Mouse (Mus musculus): ENCODE results near the gene Gm10563. TPM values are rescaled to one million over a fixed set of nuclear protein-coding genes. Genes with fewer than 3 reads are reported as not detected.

The Gm10563 gene
- polyA plus RNA-seq, 1 experiment from 2014 or later = not detected

- H3K9ac ChIP-seq (ENCODE audit: low read depth, low read length) = no peak overlapping the region
- H3K27me3 ChIP-seq (ENCODE audit: insufficient read depth, low read length) = no peaks in the 10 kb centered on the region
- H3K4me1 ChIP-seq (replicated peaks; ENCODE audit: insufficient read depth, low read length) = no peaks in the 10 kb centered on the region
- H3K4me3 ChIP-seq (replicated peaks; ENCODE audit: low read depth, low read length) = no peak overlapping the region
- no peak for DNase-seq (ENCODE audit: low spot score)
- H3K9me3 ChIP-seq (replicated peaks; ENCODE audit: low read length) = no peaks in the 10 kb centered on the region
- TF ChIP-seq CTCF (IDR thresholded peaks at IDR 0.05; ENCODE audit: low read depth) = no peak
- no peak for ATAC-seq (replicated peaks; ENCODE audit: low FRiP score, low read depth)
- H3K27ac ChIP-seq = no peak overlapping the region
- no peak overlapping the region for H3K4me2 ChIP-seq (ENCODE audit: low read length)
- 86% methylated on average over 5 of the region's 5 CpGs for WGBS
- peaks cover 37% of the 10 kb centered on the region for H3K36me3 ChIP-seq (ENCODE audit: insufficient read depth, low read length)
Observed at GRCm38 (mm10) chr4:155589356-155589755, 55.9 kb downstream of the Gm10563 start.

GRCm38 (mm10) chr4:155582279-155582905, 62.8 kb downstream of the Gm10563 start:
- no peak for TF ChIP-seq CTCF (IDR thresholded peaks at IDR 0.05; ENCODE audit: low read depth)
- no peak overlapping the region for H3K9ac ChIP-seq (ENCODE audit: low read depth, low read length)
- DNase-seq (ENCODE audit: low spot score) (no peak), ATAC-seq (replicated peaks; ENCODE audit: low FRiP score, low read depth) (no peak; the same call in 1 of the 2 replicates)
- no peaks in the 10 kb centered on the region for H3K27me3 ChIP-seq (ENCODE audit: insufficient read depth, low read length)
- no peak overlapping the region for H3K4me2 ChIP-seq (ENCODE audit: low read length)
- H3K4me3 ChIP-seq (replicated peaks; ENCODE audit: low read depth, low read length) = no peak overlapping the region
- H3K4me1 ChIP-seq (replicated peaks; ENCODE audit: insufficient read depth, low read length) = no peaks in the 10 kb centered on the region
- H3K27ac ChIP-seq = no peak overlapping the region
- 83% methylated on average over 6 of the region's 6 CpGs for WGBS
- H3K36me3 ChIP-seq (ENCODE audit: insufficient read depth, low read length) = peaks cover 31% of the 10 kb centered on the region
- no peaks in the 10 kb centered on the region for H3K9me3 ChIP-seq (replicated peaks; ENCODE audit: low read length)

GRCm38 (mm10) chr4:155580420-155580819, 64.8 kb downstream of the Gm10563 start:
- peaks cover 26% of the 10 kb centered on the region for H3K36me3 ChIP-seq (ENCODE audit: insufficient read depth, low read length)
- H3K9ac ChIP-seq (ENCODE audit: low read depth, low read length) = no peak overlapping the region
- no peaks in the 10 kb centered on the region for H3K27me3 ChIP-seq (ENCODE audit: insufficient read depth, low read length)
- DNase-seq (ENCODE audit: low spot score) (peak; percentile 61), ATAC-seq (replicated peaks; ENCODE audit: low FRiP score, low read depth) (no peak)
- H3K4me1 ChIP-seq (replicated peaks; ENCODE audit: insufficient read depth, low read length) = no peaks in the 10 kb centered on the region
- no peak overlapping the region for H3K4me2 ChIP-seq (ENCODE audit: low read length)
- no peaks in the 10 kb centered on the region for H3K9me3 ChIP-seq (replicated peaks; ENCODE audit: low read length)
- no peak overlapping the region for H3K27ac ChIP-seq
- TF ChIP-seq CTCF (IDR thresholded peaks at IDR 0.05; ENCODE audit: low read depth) = peak; percentile 81
- no peak overlapping the region for H3K4me3 ChIP-seq (replicated peaks; ENCODE audit: low read depth, low read length)
- WGBS = 28% methylated on average over 1 of the region's 1 CpGs

- Histone ChIP-seq H3K27me3 (ENCODE audit: insufficient read depth, low read length) (no peaks in the 10 kb centered on the region), H3K36me3 (ENCODE audit: insufficient read depth, low read length) (peaks cover 11% of the 10 kb centered on the region), H3K27ac (no peak overlapping the region), H3K9me3 (replicated peaks; ENCODE audit: low read length) (no peaks in the 10 kb centered on the region), H3K4me1 (replicated peaks; ENCODE audit: insufficient read depth, low read length) (no peaks in the 10 kb centered on the region), H3K4me3 (replicated peaks; ENCODE audit: low read depth, low read length) (no peak overlapping the region), H3K4me2 (ENCODE audit: low read length) (no peak overlapping the region), H3K9ac (ENCODE audit: low read depth, low read length) (no peak overlapping the region)
- 83% methylated on average over 7 of the region's 7 CpGs for WGBS
- TF ChIP-seq CTCF (IDR thresholded peaks at IDR 0.05; ENCODE audit: low read depth) = no peak
- DNase-seq (ENCODE audit: low spot score) (no peak), ATAC-seq (replicated peaks; ENCODE audit: low FRiP score, low read depth) (no peak)
Observed at GRCm38 (mm10) chr4:155578336-155579125, 66.7 kb downstream of the Gm10563 start.

- 83% methylated on average over 5 of the region's 5 CpGs for WGBS
- no peak for ATAC-seq (replicated peaks; ENCODE audit: low FRiP score, low read depth)
Observed at GRCm38 (mm10) chr4:155577741-155578140, 67.5 kb downstream of the Gm10563 start.

GRCm38 (mm10) chr4:155577132-155577531, 68.1 kb downstream of the Gm10563 start:
- Histone ChIP-seq H3K27ac (no peak overlapping the region), H3K9ac (ENCODE audit: low read depth, low read length) (no peak overlapping the region), H3K4me2 (ENCODE audit: low read length) (no peak overlapping the region), H3K9me3 (replicated peaks; ENCODE audit: low read length) (no peaks in the 10 kb centered on the region), H3K4me1 (replicated peaks; ENCODE audit: insufficient read depth, low read length) (no peaks in the 10 kb centered on the region), H3K27me3 (ENCODE audit: insufficient read depth, low read length) (no peaks in the 10 kb centered on the region), H3K4me3 (replicated peaks; ENCODE audit: low read depth, low read length) (no peak overlapping the region), H3K36me3 (ENCODE audit: insufficient read depth, low read length) (peaks cover 11% of the 10 kb centered on the region)
- 91% methylated on average over 9 of the region's 9 CpGs for WGBS
- DNase-seq (ENCODE audit: low spot score) = no peak
- TF ChIP-seq CTCF (IDR thresholded peaks at IDR 0.05; ENCODE audit: low read depth) = no peak
- ATAC-seq (replicated peaks; ENCODE audit: low FRiP score, low read depth) = no peak

More at GRCm38 (mm10) chr4:155577741-155578140, 67.5 kb downstream of the Gm10563 start:
- H3K27ac ChIP-seq = no peak overlapping the region
- H3K9ac ChIP-seq (ENCODE audit: low read depth, low read length) = no peak overlapping the region
- no peaks in the 10 kb centered on the region for H3K9me3 ChIP-seq (replicated peaks; ENCODE audit: low read length)
- no peak overlapping the region for H3K4me3 ChIP-seq (replicated peaks; ENCODE audit: low read depth, low read length)
- DNase-seq (ENCODE audit: low spot score) = no peak
- no peaks in the 10 kb centered on the region for H3K27me3 ChIP-seq (ENCODE audit: insufficient read depth, low read length)
- TF ChIP-seq CTCF (IDR thresholded peaks at IDR 0.05; ENCODE audit: low read depth) = no peak
- H3K36me3 ChIP-seq (ENCODE audit: insufficient read depth, low read length) = peaks cover 11% of the 10 kb centered on the region
- no peaks in the 10 kb centered on the region for H3K4me1 ChIP-seq (replicated peaks; ENCODE audit: insufficient read depth, low read length)
- no peak overlapping the region for H3K4me2 ChIP-seq (ENCODE audit: low read length)
